Mouse (Mus musculus) midbrain, postnatal 0 days (tissue): ENCODE results near the gene Ubp1. TPM values are rescaled to one million over a fixed set of nuclear protein-coding genes. Genes with fewer than 3 reads are reported as not detected.

Experiments
- ATAC-seq: fragments of 200-750 bp; cut with Nextera tagmentation; 2 replicates; pipeline ENCODE4 v1.8.0; 2017; ENCODE audit warnings: moderate number of reproducible peaks, mild to moderate bottlenecking, moderate TSS enrichment, moderate library complexity; ENCODE audit not compliant: low FRiP score
- DNase-seq: peaks from one replicate; pipeline ENCODE4 v3.0.0-alpha.2; 2015; ENCODE audit warnings: low spot score
- H3K27ac ChIP-seq: fragments of 300-500 bp; sonication (generic); 2 replicates; pipeline ENCODE4 v1.5.1; 2014; ENCODE audit warnings: low read depth, mild to moderate bottlenecking, low read length, mixed read lengths
- H3K27me3 ChIP-seq: fragments of 300-500 bp; sonication (generic); 2 replicates; pipeline ENCODE4 v1.6.1; 2014; ENCODE audit warnings: low read length, control low read depth, mixed read lengths; ENCODE audit not compliant: insufficient read depth
- H3K36me3 ChIP-seq: fragments of 300-500 bp; sonication (generic); 2 replicates; pipeline ENCODE4 v1.6.1; 2014; ENCODE audit warnings: low read length, control low read depth, mixed read lengths; ENCODE audit not compliant: insufficient read depth
- H3K4me1 ChIP-seq: fragments of 300-500 bp; sonication (generic); 2 replicates; pipeline ENCODE4 v1.6.1; 2014; ENCODE audit warnings: mild to moderate bottlenecking, control low read depth, antibody characterized with exemption, low read length, mixed read lengths; ENCODE audit not compliant: insufficient read depth
- H3K4me2 ChIP-seq: fragments of 300-500 bp; sonication (generic); 2 replicates; pipeline ENCODE4 v1.6.1; 2014; ENCODE audit warnings: low read depth, mild to moderate bottlenecking, low read length, mixed read lengths; ENCODE audit not compliant: poor library complexity, severe bottlenecking
- H3K4me3 ChIP-seq: fragments of 300-500 bp; sonication (generic); 2 replicates; pipeline ENCODE4 v1.5.1; 2014; ENCODE audit warnings: low read depth, mild to moderate bottlenecking, low read length, moderate library complexity
- H3K9ac ChIP-seq: fragments of 300-500 bp; sonication (generic); replicated peaks from 2 replicates; pipeline ENCODE4 v1.6.1; 2014; ENCODE audit warnings: mild to moderate bottlenecking, low read length, moderate library complexity, mixed read lengths; ENCODE audit not compliant: poor library complexity, severe bottlenecking
- H3K9me3 ChIP-seq: fragments of 300-500 bp; sonication (generic); 2 replicates; pipeline ENCODE4 v1.6.1; 2016; ENCODE audit warnings: low read length, control low read depth
- CTCF ChIP-seq: IDR thresholded peaks from 2 replicates; pipeline ENCODE4 v1.5.1; 2016; ENCODE audit warnings: antibody characterized with exemption, mild to moderate bottlenecking
- WGBS: fragments of 180-500 bp; shearing (Covaris S2); extraction: QIAGEN DNeasy Blood & Tissue Kit; methylation state at CpG from one replicate; pipeline ENCODE4 v1.1.7; 2014; 5-methylcytosine and 5-hydroxymethylcytosine counted together
- polyA plus RNA-seq: library from polyadenylated mRNA; unstranded; fragments of >200 nt; fragmentation: Nextera tagmentation; extraction: Ambion mirVana; gene quantifications from 2 replicates; pipeline ENCODE4 v1.2.1, GENCODE M21; 2015
- total RNA-seq: library from RNA; depleted of rRNA; stranded (reverse); fragments of >200 nt; gene quantifications from 2 replicates; pipeline ENCODE4 v1.2.3, GENCODE M21; 2014

Gene Ubp1
- total and polyA plus RNA-seq, 2 experiments from 2014 or later: 19.2 to 68.4 TPM

GRCm38 (mm10) chr9:113963718-113964117 is 33.0 kb downstream of the Ubp1 start:
- no peak overlapping the region for H3K9ac ChIP-seq
- no peaks in the 10 kb centered on the region for H3K27me3 ChIP-seq
- no peak for TF ChIP-seq CTCF
- H3K36me3 ChIP-seq: peaks cover 25% of the 10 kb centered on the region
- H3K4me1 ChIP-seq: no peaks in the 10 kb centered on the region
- no peaks in the 10 kb centered on the region for H3K9me3 ChIP-seq
- H3K4me3 ChIP-seq: no peak overlapping the region
- H3K4me2 ChIP-seq: no peak overlapping the region
- DNase-seq: no peak
- ATAC-seq: no peak
- H3K27ac ChIP-seq: no peak overlapping the region

DNA sequence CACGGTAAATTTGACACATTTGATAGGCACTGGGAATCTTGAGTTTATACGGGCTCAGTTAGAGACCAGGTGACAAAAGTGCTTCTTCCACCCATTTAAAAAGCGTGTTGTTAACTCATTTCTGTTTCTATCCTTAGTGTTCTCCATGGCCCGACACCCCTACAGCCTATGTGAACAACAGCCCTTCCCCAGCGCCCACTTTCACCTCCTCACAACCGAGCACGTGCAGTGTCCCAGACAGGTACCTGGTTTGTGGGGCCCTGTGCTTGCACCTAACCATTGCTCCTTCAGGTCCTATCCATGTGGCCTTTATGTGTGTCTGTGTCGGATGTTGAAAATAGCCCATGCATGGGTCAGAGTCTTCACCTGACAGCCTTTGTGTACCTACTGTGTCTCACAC is 33.7 kb downstream of the Ubp1 start:
- H3K36me3 ChIP-seq: peaks cover 26% of the 10 kb centered on the region
- H3K27me3 ChIP-seq: no peaks in the 10 kb centered on the region
- 96% methylated on average over 8 of the region's 8 CpGs for WGBS

GRCm38 (mm10) chr9:113966838-113967237 is 36.1 kb downstream of the Ubp1 start:
- Histone ChIP-seq H3K36me3 (peaks cover 38% of the 10 kb centered on the region), H3K4me2 (no peak overlapping the region), H3K27ac (no peak overlapping the region), H3K4me1 (no peaks in the 10 kb centered on the region), H3K9me3 (no peaks in the 10 kb centered on the region), H3K9ac (no peak overlapping the region), H3K27me3 (no peaks in the 10 kb centered on the region), H3K4me3 (no peak overlapping the region)
- ATAC-seq (no peak), DNase-seq (no peak)
- WGBS: 94% methylated on average over 4 of the region's 4 CpGs
- TF ChIP-seq CTCF: no peak

More for the DNA sequence above, 33.7 kb downstream of the Ubp1 start:
- H3K4me2 ChIP-seq: no peak overlapping the region
- no peaks in the 10 kb centered on the region for H3K4me1 ChIP-seq
- no peak overlapping the region for H3K27ac ChIP-seq
- ATAC-seq: no peak
- no peaks in the 10 kb centered on the region for H3K9me3 ChIP-seq
- no peak for DNase-seq
- H3K4me3 ChIP-seq: no peak overlapping the region
- H3K9ac ChIP-seq: no peak overlapping the region
- no peak for TF ChIP-seq CTCF

- H3K36me3 ChIP-seq: peaks cover 45% of the 10 kb centered on the region
- 94% methylated on average over 7 of the region's 7 CpGs for whole genome bisulfite sequencing
These were observed 38.2 kb downstream of the Ubp1 start for GRCm38 (mm10) chr9:113968967-113969366.

GRCm38 (mm10) chr9:113969399-113969798 is 38.7 kb downstream of the Ubp1 start:
- 93% methylated on average over 8 of the region's 8 CpGs for WGBS
- H3K9ac ChIP-seq: no peak overlapping the region
- DNase-seq: no peak
- TF ChIP-seq CTCF: no peak
- no peak overlapping the region for H3K4me3 ChIP-seq
- ATAC-seq: no peak
- no peak overlapping the region for H3K4me2 ChIP-seq
- H3K27ac ChIP-seq: no peak overlapping the region
- peaks cover 49% of the 10 kb centered on the region for H3K36me3 ChIP-seq
- no peaks in the 10 kb centered on the region for H3K27me3 ChIP-seq
- no peaks in the 10 kb centered on the region for H3K9me3 ChIP-seq
- H3K4me1 ChIP-seq: no peaks in the 10 kb centered on the region

More at GRCm38 (mm10) chr9:113968967-113969366, 38.2 kb downstream of the Ubp1 start:
- Histone ChIP-seq H3K9ac (no peak overlapping the region), H3K4me2 (no peak overlapping the region), H3K4me3 (no peak overlapping the region), H3K4me1 (no peaks in the 10 kb centered on the region), H3K27me3 (no peaks in the 10 kb centered on the region), H3K27ac (no peak overlapping the region), H3K9me3 (no peaks in the 10 kb centered on the region)
- no peak for ATAC-seq
- TF ChIP-seq CTCF: no peak
- no peak for DNase-seq

DNA sequence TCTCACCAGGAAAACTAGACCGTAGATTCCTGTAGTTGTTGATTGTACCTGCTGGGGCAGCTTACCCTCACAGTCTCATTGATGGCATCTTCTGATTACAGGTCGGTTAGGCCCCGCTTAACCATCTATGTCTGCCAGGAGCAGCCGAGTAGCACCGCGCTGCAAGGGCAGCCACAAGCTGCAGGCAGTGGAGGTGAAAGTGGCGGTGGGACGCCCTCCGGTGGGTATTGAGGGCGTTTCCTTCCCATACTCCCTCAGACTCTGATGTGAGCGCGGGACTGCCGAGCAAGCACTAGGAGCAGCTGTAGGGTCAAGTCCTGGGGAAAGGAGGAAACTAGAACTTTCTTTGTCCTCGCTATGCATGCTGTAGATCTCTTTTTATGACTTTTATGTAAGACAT is 39.3 kb downstream of the Ubp1 start:
- no peaks in the 10 kb centered on the region for H3K4me1 ChIP-seq
- H3K9ac ChIP-seq: no peak overlapping the region
- TF ChIP-seq CTCF: 0 out of 2 replicates have a peak, but pooled peaks have one; percentile 24
- no peak overlapping the region for H3K4me3 ChIP-seq
- no peaks in the 10 kb centered on the region for H3K27me3 ChIP-seq
- H3K9me3 ChIP-seq: no peaks in the 10 kb centered on the region
- WGBS: 95% methylated on average over 14 of the region's 14 CpGs
- DNase-seq (no peak), ATAC-seq (no peak)
- no peak overlapping the region for H3K27ac ChIP-seq
- H3K4me2 ChIP-seq: no peak overlapping the region
- peaks cover 47% of the 10 kb centered on the region for H3K36me3 ChIP-seq
